Mouse (Mus musculus) thymus, postnatal 25 days (tissue): ENCODE results near the gene Bpifb6.

ENCODE experiments used
- DNase-seq: peaks from one replicate; pipeline ENCODE4 v3.0.0; 2022

Bpifb6 gene

DNA sequence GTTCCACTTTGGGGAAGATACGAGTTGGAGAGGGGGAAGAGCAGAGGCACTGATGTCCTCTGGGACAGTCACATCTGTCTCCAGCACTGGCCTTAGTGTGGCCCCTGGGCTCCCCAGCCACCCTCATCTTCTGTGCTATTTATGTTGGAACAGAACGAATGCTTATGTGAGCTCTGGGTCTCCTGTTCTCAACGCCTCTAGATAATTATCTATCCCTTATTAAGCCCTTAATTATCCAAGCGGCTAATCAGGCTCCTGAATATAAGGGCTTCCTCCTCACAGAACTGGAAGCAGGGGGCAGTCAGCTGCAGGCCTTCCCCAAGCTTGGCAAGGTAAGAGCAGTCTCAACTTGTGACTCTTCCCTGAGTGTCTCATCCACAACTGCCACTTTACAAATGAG is at the start of gene Bpifb6:
Bpifb6 (plus strand) TSS at position 301 of the 400 bp plus-strand sequence.
- DNase-seq: no peak

DNA sequence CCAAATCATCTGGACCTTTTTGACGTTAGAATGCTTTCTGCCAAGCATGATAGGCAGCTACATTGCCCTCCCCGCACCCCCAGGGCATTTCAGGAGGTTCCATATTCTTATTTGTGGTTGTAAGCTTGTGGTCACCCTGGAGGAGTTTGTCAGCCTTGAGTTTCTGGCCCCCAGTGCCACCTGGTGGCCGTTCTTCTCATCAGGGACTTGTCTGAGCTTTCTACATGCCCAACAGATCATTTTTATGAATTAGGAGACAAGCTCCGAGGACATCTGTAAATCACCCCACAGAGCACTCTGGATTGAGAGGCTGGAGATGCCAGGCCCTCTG is 49.2 kb upstream of the Bpifb6 start:
- DNase-seq: peak; percentile 43

DNA sequence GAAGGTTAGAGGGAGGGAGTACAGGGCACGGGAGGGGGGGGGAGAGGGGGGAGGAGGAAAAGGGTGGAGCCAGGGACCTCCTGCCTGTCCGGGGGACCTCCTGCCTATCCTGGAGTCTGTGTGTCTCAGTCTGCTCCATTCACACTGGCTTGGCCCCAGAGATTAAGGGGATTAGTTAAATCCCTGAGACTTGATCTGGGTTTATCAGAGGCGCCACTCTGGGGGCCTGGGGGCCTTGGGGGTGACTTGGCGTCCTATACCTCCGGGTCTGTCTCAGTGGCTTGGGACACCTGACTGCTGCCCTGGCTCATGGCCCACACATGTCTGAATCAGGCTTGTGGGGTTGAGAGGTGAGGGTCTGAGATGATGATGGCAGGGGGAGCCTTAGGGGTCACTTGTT is 46.6 kb upstream of the Bpifb6 start:
- DNase-seq: no peak

DNA sequence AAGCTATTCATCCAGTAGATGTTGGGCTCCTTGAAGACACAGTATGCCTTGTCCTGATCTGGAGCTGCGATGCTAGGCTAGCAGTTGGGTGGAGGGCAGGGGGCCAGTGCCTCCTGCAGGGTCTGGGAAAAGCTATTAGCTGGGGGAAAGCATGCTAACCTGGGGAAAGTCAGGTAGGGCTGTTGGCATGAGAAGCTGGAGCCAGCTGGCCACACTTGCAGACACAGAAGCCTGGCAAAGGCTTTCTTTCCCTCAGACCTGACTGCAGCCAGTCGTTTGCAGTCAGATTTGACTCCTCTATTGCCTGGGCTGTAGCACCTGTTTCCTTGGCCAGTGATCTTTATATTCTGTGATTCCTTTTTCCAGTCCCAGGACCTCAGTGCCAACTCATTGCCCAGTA is 40.6 kb upstream of the Bpifb6 start:
- DNase-seq: no peak

DNA sequence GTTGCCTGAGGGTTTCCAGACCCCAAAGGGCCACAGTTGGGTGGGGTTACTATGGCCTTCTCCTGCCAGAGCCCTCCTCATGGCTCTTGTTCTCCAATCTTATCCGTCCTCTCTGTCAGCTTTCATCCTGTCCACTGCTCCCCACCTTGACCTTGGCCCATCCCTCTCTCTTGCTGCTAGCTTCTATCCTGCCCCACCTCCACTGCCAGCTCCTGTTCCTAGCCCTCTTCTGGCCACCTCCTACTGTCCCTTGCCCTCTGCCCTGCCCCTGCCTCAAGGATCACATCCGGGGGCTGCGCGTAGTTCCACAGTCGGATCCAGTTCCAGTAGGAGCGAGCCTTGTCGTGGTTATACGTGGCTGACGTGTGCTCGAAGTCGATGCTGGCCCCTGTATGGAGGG is 39.9 kb upstream of the Bpifb6 start:
- no peak for DNase-seq

DNA sequence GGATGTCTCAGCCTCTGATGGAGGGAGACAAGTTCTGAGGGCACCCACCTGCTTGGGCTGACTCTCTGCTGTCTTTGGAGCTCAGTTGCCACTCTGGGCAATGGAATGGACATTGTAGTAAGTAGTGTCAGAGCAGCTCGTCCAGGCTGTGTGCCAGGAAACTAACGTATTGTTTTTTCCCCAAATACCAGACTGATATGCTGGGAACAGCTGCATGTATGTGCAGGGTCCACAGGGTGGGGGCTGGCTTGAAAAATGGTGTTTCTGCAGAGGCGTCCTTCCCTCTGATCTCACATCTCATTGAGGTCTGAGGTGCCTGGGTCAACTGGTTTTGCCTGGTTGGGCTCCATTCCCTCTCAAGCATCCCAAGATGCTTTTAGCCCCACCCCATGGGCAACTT is 39.5 kb upstream of the Bpifb6 start:
- DNase-seq: no peak

DNA sequence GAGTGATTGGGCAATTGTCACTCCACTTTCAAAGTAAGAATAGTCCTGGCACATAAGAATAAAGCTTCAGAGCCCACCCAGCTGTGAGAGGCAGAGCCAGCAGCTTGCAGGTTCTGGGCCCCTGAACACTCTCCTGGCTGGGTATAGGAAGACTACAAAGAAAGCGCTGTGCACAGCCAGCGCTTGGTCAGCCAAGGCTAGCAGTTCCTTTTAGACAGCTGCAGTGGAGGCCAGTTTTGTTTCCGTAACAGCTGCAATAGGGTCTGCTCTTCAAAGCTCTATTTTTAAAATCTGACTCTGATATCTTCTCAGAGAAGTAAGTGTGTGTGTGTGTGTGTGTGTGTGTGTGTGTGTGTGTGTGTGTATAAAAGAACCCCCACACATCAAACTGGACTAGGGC is 38.2 kb upstream of the Bpifb6 start:
- no peak for DNase-seq

DNA sequence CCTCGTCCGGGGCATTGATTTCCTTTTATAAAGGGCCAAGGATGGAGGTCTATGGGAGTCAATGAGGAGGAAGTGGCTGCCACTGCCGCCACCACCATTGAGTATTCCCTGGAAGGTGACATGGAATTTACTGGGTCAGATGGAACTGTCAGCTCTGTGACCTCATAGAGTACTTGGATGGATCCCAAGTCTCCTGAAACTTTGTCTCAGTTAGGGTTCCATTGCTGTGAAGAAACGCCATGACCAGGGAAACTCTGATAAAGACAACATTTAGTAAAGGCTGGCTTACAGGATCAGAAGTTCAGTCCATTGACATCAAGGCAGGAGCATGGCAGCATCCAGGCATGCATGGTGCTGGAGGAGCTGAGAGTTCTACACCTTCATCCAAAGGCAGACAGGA is 29.2 kb upstream of the Bpifb6 start, which contains the start of gene Sun5:
Sun5 (minus strand) TSS at position 101 of the 400 bp plus-strand sequence.
- DNase-seq: no peak

DNA sequence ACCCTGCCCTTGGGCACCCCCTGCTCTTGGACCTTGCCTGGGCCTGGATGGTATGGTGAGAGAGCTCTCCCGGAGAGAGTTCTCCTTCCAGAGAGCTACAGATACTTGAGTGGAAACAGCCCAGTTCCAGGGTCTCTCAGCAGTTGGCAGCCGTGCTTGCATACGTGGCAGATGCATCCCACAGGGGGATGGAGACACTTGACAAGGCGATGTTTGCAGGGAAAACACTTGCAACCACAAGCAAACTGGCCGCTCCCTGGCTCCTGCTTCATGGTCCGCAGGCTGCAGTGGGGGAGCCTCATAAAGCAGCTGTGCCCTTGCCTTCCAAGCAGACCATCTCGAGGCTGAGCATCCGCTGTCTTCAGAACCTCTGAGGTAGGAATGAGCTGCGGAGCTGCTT is 25.4 kb upstream of the Bpifb6 start, which contains the start of gene Bpifb2:
Bpifb2 (plus strand) TSS at position 301 of the 400 bp plus-strand sequence.
- no peak for DNase-seq

DNA sequence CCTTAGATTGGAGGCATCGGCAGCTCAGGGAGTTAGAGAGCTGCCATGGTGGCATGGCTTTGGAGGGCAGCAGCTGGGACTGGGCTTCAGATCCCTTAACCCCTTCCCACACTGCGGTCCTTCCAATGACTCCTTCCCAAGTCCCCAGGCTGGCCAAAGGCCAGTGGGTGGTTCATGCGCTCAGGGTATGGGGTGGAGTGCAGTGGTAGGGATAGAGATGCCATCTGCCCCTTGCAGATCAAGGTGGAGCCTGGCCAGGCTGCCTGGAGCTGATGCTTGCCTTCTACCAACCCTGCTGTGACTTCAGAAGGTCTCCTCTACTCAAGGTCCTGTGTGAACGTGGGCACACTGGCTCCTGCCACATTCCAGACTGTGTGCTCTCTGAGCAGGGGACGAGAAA is 1.1 kb upstream of the Bpifb6 start:
- DNase-seq: no peak

DNA sequence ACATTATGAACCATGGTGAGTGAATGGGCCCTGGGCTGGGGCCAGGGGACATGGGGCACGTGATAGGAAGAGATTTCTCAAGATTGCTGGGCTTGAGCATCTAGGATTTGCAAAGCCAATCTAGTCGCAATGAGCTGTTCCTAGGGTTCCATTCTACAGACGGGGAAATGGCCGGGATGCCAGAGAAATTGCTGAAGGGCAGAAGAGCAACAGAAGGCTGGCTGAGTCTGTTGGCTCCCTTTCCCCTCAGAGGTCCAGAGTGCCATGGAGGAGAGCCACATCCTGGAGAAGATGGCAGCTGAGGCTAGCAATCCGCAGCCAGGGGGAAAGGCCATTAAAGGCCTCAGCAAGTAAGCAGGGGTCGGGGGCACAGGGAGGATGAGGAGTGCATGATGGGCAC is 2.5 kb downstream of the Bpifb6 start:
- DNase-seq: no peak

DNA sequence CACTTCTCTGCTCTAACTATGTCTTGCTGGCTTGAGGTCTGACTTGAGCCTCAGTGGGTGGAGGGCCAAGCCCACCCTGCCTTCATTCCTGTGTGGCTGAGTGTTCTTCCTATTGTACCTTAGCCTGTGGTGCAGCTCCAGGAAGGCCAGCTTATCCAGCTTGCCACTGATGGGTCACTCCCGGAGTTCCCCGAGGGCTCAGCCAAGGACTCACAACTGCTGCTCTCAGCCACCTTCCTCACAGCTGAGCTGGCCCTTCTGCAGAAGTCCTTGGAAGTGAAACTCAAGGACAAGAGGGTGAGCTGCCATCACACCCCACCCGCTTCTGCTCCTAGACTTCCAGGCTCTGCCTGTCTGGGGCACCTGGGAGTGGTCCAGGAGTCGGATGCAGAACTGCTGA is 6.4 kb downstream of the Bpifb6 start:
- no peak for DNase-seq

DNA sequence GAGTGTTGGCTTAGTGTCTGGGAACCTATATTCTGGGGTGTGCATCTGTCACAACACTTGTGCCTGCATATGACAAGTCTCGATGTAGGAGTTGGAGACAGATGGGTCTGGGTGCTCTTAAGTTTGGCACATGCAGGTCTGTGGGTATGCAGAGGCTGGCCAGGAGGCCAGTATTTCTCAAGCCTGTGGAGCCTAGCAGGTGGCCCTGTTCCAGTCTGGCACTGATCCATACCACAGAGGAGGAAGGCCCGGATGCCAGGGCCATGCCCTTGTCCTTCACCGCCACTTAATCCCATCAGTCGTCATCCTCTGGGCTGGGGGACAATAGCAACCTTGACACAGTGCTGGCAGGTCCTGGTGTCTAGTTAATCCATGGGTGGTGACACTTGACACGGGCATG is 14.0 kb downstream of the Bpifb6 start:
- DNase-seq: no peak

DNA sequence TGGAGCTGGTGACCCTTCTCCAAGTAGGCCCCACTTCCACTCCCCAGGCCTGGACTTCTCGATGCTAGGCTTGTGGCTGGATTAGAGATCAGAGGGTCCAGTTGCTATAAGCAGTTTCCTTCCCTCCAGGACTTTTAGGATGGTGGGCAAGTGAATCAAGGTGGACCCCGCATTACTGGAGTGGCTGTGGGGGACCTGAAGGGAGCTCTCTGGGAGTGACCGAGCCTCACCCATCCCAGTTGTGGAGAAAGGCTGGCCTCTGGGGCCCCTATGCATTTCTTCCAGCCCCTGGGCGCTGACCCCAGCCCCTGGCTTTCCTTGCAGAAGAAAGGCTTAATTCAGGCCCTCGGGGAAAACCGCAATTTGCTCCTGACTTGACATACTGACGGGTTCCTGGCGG is 17.7 kb downstream of the Bpifb6 start, which contains the start of gene Bpifb3:
Bpifb3 (plus strand) TSS at position 301 of the 400 bp plus-strand sequence.
- DNase-seq: no peak

DNA sequence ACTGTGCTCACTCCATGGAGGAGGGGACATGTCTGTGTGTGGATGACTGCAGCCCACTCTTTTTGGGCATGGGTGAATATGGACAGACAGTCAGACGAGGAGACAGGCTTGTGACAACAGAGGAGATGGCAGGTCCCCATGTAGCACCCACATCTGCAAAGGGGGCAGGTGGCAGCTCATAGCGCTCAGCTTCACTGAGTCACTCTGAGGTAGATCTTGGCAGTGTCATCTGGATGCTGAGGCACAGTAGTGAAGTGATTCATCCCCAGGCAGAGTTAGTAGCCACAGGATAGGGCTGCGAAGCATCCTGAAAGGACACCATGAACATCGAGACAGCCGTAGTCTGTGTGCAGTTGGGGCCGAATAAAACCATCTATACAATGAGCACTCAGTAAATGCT is 21.1 kb downstream of the Bpifb6 start:
- no peak for DNase-seq

DNA sequence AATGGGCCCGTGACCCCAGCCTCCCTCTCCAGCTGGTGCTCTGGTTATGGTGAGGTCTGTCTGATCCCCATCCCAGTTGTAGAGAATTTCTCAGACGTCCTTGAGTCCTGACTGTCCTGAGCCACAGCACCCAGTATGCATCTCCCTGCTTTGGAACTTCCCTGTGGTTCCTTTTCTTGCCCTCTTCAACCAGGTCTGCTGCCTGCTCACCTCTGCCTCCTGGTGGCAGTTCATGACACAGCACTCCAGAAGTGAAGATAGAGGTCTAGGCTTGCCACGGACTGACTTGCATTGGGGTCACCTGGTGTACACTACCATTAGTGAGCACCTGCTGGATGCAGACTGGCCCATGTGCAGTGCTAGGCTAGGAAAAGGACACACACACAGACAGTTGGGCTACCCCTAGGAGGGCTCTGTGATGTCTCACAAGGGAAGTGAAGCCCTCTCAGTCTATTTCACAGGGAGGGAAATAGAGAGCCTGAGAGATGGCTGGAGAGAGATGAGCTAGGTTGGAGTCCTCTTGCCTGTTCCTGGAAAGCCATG is 29.8 kb downstream of the Bpifb6 start:
- peak; percentile 49 for DNase-seq

DNA sequence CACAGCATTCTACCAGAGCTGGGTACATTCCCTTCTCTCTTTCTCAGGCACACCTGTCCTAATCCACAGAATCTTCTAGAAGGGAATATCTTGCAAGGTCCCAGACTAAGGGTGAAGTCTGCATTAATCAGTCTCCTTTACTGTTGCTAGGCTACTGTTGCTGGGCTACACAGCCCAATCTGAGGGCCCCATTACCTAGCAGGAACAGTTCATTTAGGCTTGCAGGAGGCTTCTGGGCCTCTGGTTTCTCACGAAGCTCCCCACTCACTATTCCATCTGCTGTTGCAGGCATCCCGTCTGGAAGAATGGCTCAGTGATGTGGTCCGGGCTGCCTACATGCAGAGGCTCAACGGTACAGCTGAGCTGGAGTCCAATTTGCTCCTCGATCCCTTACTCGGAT is 30.9 kb downstream of the Bpifb6 start:
- DNase-seq: no peak

DNA sequence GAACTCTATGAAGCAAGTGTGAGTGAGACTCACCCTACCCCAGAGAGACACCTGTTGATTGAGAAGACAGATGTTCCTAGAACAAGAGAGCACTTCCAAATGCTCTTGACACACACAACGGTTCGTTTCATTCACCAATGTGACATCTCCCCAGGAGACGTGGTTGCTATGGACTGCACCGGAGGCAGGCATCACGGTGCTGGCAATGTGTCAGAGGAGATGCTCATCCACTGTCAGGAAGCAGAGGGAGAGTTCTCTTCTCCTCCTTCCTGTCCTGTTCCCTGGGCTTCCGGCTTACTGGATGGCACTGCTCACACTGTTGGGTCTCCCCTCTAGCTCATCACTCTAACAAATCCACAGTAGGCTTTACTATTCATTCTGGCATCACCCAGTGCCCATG is 33.1 kb downstream of the Bpifb6 start:
- DNase-seq: no peak

DNA sequence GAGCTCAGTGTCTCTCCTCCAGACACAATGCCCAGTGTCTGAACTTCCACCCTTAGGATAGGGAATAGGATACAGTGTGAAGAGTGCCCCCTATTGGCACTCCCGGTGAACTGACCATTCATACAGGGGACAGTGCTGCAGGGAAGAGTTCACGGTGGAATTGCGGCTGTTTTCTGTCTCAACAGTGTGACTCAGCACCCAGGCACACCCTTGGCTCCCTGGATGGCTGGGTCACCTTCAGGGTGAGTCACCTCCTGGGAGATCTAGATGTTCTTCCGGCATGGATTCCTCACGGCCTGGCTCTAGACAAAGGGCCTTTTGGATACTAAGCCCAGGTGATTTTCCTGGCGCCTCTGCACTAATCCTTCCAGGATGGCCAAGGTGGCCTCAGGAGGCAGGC is 35.2 kb downstream of the Bpifb6 start:
- DNase-seq: no peak

DNA sequence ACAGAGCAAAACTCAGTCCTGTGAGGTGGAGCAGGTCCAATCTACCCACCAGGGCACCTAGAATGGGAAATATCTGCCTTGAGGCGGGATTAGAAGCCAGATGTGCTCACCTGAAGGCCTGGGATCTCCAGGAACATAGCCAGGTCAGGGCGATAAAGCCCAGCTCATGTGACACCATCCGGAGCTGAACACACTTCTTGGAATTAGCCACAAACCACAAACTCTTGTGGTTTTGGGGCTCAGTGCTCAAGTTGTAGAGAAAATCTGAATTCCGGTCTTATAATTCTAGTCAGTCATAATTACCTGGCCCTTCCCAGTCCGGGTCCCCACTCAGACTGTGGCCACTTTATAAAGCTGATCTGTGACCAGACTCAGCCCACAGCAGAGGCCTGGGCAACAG is 37.7 kb downstream of the Bpifb6 start, which contains the start of gene Bpifb4:
Bpifb4 (plus strand) TSS at position 370 of the 400 bp plus-strand sequence.
- no peak for DNase-seq

DNA sequence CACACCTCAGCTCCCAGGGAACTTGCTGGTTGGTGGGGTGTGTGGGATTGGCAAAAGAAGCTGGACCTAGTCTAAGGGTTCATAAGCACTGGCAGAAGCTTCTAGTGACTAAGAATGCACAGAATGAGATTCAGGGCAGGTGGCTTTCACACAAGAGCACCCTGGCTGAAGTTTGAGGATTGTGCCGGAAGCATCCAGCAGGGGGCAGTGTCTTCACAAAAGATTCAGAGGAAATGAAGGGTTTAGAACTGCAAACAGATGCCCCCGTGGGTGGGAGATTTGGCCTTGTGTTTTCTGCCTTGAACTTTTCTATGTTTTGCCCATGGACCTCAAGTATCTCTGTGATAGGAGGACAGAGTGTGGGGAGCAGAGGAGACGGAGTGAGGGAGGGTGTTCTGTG is 43.3 kb downstream of the Bpifb6 start:
- peak; percentile 52 for DNase-seq

DNA sequence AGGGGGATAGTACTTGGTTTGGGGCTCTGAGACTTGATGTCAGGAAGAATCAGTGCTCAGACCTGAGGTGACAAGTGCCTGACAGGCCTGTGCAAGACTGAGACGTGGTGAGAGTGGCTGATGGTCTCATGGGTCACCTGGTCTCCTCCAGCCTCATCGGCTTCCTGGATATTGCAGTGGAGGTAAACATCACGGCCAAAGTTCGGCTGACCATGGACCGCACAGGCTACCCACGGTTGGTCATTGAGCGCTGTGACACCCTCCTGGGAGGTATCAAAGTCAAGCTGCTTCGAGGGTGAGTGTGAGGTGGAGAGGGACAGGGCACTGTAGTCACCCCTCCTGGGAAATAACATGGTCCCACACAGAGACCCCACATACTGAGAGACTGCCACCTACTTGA is 44.4 kb downstream of the Bpifb6 start:
- DNase-seq: no peak

DNA sequence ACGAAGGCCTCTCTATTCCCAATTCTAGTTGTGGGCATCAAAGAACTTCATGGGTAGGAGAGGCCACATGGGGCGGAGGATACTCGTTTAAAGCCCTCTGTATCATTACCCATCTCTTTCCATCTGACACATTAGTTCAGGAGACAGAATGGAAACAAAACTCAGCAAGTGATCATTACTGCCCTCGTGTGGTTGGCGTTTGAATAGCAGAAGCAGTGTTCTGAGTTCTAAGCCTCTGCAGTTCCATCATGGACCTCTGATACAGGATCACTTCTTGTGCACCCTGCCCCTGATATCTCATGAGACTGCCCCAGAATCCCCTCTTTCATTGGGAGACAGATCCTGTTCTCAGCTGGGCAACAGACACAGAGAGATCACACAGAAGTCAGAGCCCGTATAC is 52.7 kb downstream of the Bpifb6 start:
- DNase-seq: peak; percentile 55

DNA sequence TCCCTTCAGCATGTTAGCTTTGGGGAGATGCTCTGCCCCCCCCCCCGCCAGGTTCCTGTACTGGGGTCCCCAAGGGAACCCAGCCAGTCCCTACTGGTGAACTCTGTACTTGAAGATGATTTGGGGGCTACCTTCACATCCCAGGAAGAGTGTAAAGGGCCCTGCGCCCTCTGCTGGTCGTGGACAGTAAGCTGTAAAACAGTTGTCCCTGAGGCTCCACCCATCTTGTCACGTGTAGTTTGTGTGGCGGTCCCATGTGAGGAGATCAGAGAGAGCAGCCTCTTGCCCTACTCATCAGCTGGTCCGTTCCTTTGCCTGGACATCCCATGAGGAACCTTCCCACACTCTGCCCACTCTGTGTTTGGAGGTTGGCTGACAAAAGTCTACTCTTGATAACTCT is 53.6 kb downstream of the Bpifb6 start:
- DNase-seq: peak; percentile 48
